Mouse (Mus musculus): ENCODE measurements around the gene Wdr34. TPM values are rescaled to one million over a fixed set of nuclear protein-coding genes. Genes with fewer than 3 reads are reported as not detected.

Wdr34 gene
- total and polyA plus RNA-seq, 3 experiments = 9.6 to 38.4 (median 15.1) TPM

DNA sequence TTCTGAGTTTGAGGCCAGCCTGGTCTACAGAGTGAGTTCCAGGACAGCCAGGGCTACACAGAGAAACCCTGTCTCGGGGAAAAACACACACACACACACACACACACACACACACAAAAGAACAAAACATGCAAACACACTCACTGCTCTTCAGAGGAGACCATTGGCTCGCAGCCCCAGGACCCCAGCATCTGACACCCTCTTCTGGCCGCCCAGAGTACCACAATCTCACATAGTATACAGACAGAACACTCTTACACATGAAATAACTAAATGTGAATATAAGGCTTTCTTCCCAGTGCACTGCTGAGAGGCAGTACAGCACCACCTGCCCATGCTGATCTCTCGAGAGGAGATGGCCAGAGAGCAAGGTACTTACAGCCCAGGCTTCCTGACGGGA lies 4.1 kb downstream of the Wdr34 start:
- Histone ChIP-seq H3K9me3 (replicated peaks) (no peaks in the 10 kb centered on the region), H3K36me3 (replicated peaks) (peaks cover 65% of the 10 kb centered on the region), H3K4me1 (ENCODE audit: insufficient read depth, low read depth, low read length) (peaks cover 36% of the 10 kb centered on the region), H3K4me3 (ENCODE audit: low read depth, low read length) (no peak overlapping the region), H3K27me3 (ENCODE audit: insufficient read depth, low read length) (no peaks in the 10 kb centered on the region)
- TF ChIP-seq CTCF (IDR thresholded peaks at IDR 0.05; ENCODE audit: low read depth, low read length) = no peak
- no peak for TF ChIP-seq TAL1 (conservative IDR thresholded peaks at IDR 0.05; ENCODE audit: low read depth, low read length)
- TF ChIP-seq GATA2 (IDR thresholded peaks at IDR 0.05; ENCODE audit: borderline replicate concordance, low read depth, low read length) = no peak
- no peak for TF ChIP-seq GATA1 (IDR thresholded peaks at IDR 0.05; ENCODE audit: borderline replicate concordance, low read length)
- no peak for TF ChIP-seq POLR2AphosphoS5 (IDR thresholded peaks at IDR 0.05; ENCODE audit: insufficient replicate concordance, low read depth, low read length)
- DNase-seq (ENCODE audit: low spot score) (no peak), ATAC-seq (ENCODE audit: extremely low read depth, insufficient number of reproducible peaks, low FRiP score, poor library complexity, severe bottlenecking) (no peak)

DNA sequence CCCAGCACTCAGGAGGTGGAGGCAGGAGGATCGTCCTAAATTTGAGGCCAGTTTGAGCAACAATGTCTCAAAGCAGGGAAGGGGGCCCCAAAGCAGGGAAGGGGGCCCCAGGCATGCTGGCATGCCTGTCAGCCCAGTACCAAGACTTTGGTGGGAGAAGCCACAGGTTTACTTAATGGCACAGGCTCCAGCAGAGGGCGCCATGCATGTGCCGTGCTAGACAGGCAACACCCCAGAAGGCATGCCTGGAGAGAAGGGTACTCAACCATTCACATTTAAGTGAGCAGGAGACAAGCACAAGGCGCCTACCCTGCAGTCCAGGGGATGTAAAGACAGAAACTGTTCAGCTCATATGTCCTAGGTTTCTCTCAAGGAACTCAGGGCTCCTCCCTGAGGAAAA lies 6.2 kb downstream of the Wdr34 start:
- peaks cover 82% of the 10 kb centered on the region for H3K36me3 ChIP-seq (replicated peaks)
- peaks cover 27% of the 10 kb centered on the region for H3K4me1 ChIP-seq (ENCODE audit: insufficient read depth, low read depth, low read length)
- peak; percentile 62 for DNase-seq (ENCODE audit: low spot score)
- no peaks in the 10 kb centered on the region for H3K27me3 ChIP-seq (ENCODE audit: insufficient read depth, low read length)
- peak; percentile 34 for ATAC-seq (ENCODE audit: extremely low read depth, insufficient number of reproducible peaks, low FRiP score, poor library complexity, severe bottlenecking)
- H3K9me3 ChIP-seq (replicated peaks) = no peaks in the 10 kb centered on the region
- TF ChIP-seq GATA2 (IDR thresholded peaks at IDR 0.05; ENCODE audit: borderline replicate concordance, low read depth, low read length) (no peak), GATA1 (IDR thresholded peaks at IDR 0.05; ENCODE audit: borderline replicate concordance, low read length) (no peak), CTCF (IDR thresholded peaks at IDR 0.05; ENCODE audit: low read depth, low read length) (peak; percentile 82)
- no peak overlapping the region for H3K4me3 ChIP-seq (ENCODE audit: low read depth, low read length)

DNA sequence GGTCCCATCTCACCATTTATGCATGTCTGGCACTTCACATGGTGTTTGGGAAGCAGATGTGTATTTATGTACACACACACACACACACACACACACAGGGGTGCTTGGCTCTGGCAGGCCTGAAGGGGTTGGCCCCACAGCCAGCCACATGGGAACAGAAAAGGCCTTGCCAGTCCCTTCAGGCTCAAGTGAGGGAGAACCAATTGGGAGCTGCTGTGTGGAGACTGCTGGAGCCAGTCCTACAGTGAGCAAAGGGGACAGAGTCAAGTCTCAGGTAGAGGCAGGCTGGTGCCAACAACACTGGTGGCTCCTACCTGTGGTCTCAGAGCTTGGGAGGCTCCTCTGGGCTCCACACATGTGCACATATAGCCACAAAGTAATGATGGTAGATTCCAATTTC lies 9.0 kb downstream of the Wdr34 start:
- H3K4me1 ChIP-seq (ENCODE audit: insufficient read depth, low read depth, low read length) = peaks cover 11% of the 10 kb centered on the region
- no peaks in the 10 kb centered on the region for H3K9me3 ChIP-seq (replicated peaks)
- no peak for DNase-seq (ENCODE audit: low spot score)
- H3K4me3 ChIP-seq (ENCODE audit: low read depth, low read length) = no peak overlapping the region
- H3K27me3 ChIP-seq (ENCODE audit: insufficient read depth, low read length) = no peaks in the 10 kb centered on the region
- peaks cover 83% of the 10 kb centered on the region for H3K36me3 ChIP-seq (replicated peaks)
- TF ChIP-seq CTCF (IDR thresholded peaks at IDR 0.05; ENCODE audit: low read depth, low read length) = no peak
- no peak for TF ChIP-seq GATA2 (IDR thresholded peaks at IDR 0.05; ENCODE audit: borderline replicate concordance, low read depth, low read length)
- TF ChIP-seq POLR2AphosphoS5 (IDR thresholded peaks at IDR 0.05; ENCODE audit: insufficient replicate concordance, low read depth, low read length) = no peak
- no peak for TF ChIP-seq TAL1 (conservative IDR thresholded peaks at IDR 0.05; ENCODE audit: low read depth, low read length)
- no peak for TF ChIP-seq GATA1 (IDR thresholded peaks at IDR 0.05; ENCODE audit: borderline replicate concordance, low read length)
- ATAC-seq (ENCODE audit: extremely low read depth, insufficient number of reproducible peaks, low FRiP score, poor library complexity, severe bottlenecking) = no peak

DNA sequence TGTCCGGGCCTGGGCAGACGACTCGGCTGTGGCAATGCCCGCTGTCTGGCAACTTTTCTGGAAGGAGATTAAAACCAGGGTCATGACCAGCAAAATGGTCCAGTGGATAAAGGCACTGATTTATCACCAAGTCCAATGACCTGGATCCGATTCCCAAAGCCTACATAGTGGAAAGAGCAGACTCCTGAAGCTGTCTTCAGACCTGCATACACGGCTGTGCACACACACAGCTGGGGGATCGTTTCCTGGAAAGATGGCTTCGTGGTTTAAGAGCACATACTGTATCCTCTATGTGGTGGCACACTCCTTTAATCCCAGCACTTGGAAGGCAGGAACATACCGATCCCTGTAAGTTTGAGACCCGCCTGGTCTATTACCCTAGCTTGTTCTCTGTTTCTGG lies 10.3 kb downstream of the Wdr34 start:
- no peak for DNase-seq (ENCODE audit: low spot score)
- TF ChIP-seq POLR2AphosphoS5 (IDR thresholded peaks at IDR 0.05; ENCODE audit: insufficient replicate concordance, low read depth, low read length) (no peak), GATA2 (IDR thresholded peaks at IDR 0.05; ENCODE audit: borderline replicate concordance, low read depth, low read length) (no peak), TAL1 (conservative IDR thresholded peaks at IDR 0.05; ENCODE audit: low read depth, low read length) (no peak), GATA1 (IDR thresholded peaks at IDR 0.05; ENCODE audit: borderline replicate concordance, low read length) (no peak), CTCF (IDR thresholded peaks at IDR 0.05; ENCODE audit: low read depth, low read length) (no peak)
- Histone ChIP-seq H3K9me3 (replicated peaks) (no peaks in the 10 kb centered on the region), H3K4me1 (ENCODE audit: insufficient read depth, low read depth, low read length) (peaks cover 11% of the 10 kb centered on the region), H3K4me3 (ENCODE audit: low read depth, low read length) (no peak overlapping the region), H3K36me3 (replicated peaks) (peaks cover 86% of the 10 kb centered on the region), H3K27me3 (ENCODE audit: insufficient read depth, low read length) (no peaks in the 10 kb centered on the region)
- no peak for ATAC-seq (ENCODE audit: extremely low read depth, insufficient number of reproducible peaks, low FRiP score, poor library complexity, severe bottlenecking)

DNA sequence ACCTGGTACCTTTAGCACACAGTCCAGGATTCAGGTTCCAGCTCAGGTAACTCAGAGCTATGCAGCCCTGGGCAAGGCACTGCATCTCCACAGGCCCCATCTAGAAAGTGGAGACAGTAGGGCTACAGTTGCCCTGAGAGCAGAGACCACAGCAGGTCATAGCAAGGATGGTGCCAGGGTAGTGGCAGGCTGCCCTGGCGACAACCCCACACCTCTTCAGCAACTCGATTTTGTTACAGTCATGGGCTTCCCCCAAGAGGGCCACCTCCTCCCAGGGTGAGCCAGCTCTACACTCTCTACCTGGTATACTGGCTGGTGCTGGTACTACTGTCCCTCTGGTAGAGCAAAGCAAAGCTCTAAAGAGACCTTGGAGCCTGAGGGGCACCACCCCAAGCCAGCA lies 10.9 kb downstream of the Wdr34 start:
- no peak for TF ChIP-seq TAL1 (conservative IDR thresholded peaks at IDR 0.05; ENCODE audit: low read depth, low read length)
- no peak for TF ChIP-seq POLR2AphosphoS5 (IDR thresholded peaks at IDR 0.05; ENCODE audit: insufficient replicate concordance, low read depth, low read length)
- TF ChIP-seq GATA2 (IDR thresholded peaks at IDR 0.05; ENCODE audit: borderline replicate concordance, low read depth, low read length) = no peak
- TF ChIP-seq CTCF (IDR thresholded peaks at IDR 0.05; ENCODE audit: low read depth, low read length) = no peak
- no peak for TF ChIP-seq GATA1 (IDR thresholded peaks at IDR 0.05; ENCODE audit: borderline replicate concordance, low read length)
- Histone ChIP-seq H3K27me3 (ENCODE audit: insufficient read depth, low read length) (no peaks in the 10 kb centered on the region), H3K4me1 (ENCODE audit: insufficient read depth, low read depth, low read length) (peaks cover 8% of the 10 kb centered on the region), H3K36me3 (replicated peaks) (peaks cover 90% of the 10 kb centered on the region), H3K4me3 (ENCODE audit: low read depth, low read length) (no peak overlapping the region), H3K9me3 (replicated peaks) (no peaks in the 10 kb centered on the region)
- DNase-seq (ENCODE audit: low spot score) = no peak
- ATAC-seq (ENCODE audit: extremely low read depth, insufficient number of reproducible peaks, low FRiP score, poor library complexity, severe bottlenecking) = no peak

DNA sequence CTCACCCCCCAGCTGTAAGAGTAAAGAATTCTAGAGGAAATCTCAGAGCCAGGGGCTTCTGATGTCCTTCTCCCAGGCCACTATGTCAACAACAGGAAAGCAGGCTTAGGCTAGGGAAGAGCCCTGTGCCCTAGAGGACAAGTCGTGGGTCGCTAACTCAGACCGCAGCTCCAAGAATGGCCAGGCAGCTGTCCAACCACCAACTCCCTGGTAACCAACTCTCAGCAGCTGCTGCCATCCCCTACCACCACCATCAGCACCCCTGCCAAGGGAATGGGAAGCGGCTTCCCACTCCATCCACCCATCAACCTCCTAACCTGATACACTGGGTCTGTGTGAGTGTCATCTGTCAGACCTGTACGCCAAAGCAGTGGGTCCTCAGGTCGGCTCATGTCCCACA lies 15.7 kb downstream of the Wdr34 start:
- no peak for DNase-seq (ENCODE audit: low spot score)
- Histone ChIP-seq H3K4me3 (ENCODE audit: low read depth, low read length) (no peak overlapping the region), H3K4me1 (ENCODE audit: insufficient read depth, low read depth, low read length) (peaks cover 3% of the 10 kb centered on the region; the same call in 1 of the 2 replicates), H3K9me3 (replicated peaks) (no peaks in the 10 kb centered on the region), H3K27me3 (ENCODE audit: insufficient read depth, low read length) (peaks cover 5% of the 10 kb centered on the region), H3K36me3 (replicated peaks) (peaks cover 89% of the 10 kb centered on the region)
- TF ChIP-seq GATA1 (IDR thresholded peaks at IDR 0.05; ENCODE audit: borderline replicate concordance, low read length) = no peak
- TF ChIP-seq GATA2 (IDR thresholded peaks at IDR 0.05; ENCODE audit: borderline replicate concordance, low read depth, low read length) = no peak
- no peak for TF ChIP-seq POLR2AphosphoS5 (IDR thresholded peaks at IDR 0.05; ENCODE audit: insufficient replicate concordance, low read depth, low read length)
- TF ChIP-seq TAL1 (conservative IDR thresholded peaks at IDR 0.05; ENCODE audit: low read depth, low read length) = no peak
- TF ChIP-seq CTCF (IDR thresholded peaks at IDR 0.05; ENCODE audit: low read depth, low read length) = no peak
- ATAC-seq (ENCODE audit: extremely low read depth, insufficient number of reproducible peaks, low FRiP score, poor library complexity, severe bottlenecking) = no peak
